Mouse (Mus musculus) liver, postnatal 0 days (tissue): ENCODE measurements around the gene Myo3b. TPM values are rescaled to one million over a fixed set of nuclear protein-coding genes. Genes with fewer than 3 reads are reported as not detected.
"Not testable (repeated sequence)": the region's sequence is repeated elsewhere in the genome, so short reads cannot be mapped to it uniquely, and the experiment has no call there.

Source experiments
- ATAC-seq: fragments of 200-750 bp; cut with Nextera tagmentation; 2 replicates; pipeline ENCODE4 v1.8.0; 2017; ENCODE audit warnings: mild to moderate bottlenecking, moderate library complexity
- DNase-seq: peaks from one replicate; pipeline ENCODE4 v3.0.0-alpha.2; 2016
- H3K27ac ChIP-seq: fragments of 300-500 bp; sonication (generic); 2 replicates; pipeline ENCODE4 v1.5.1; 2014; ENCODE audit warnings: antibody characterized with exemption, moderate library complexity, mild to moderate bottlenecking, low read depth
- H3K27me3 ChIP-seq: fragments of 300-500 bp; sonication (generic); 2 replicates; pipeline ENCODE4 v1.6.1; 2014; ENCODE audit warnings: low read length, control low read depth, mixed read lengths; ENCODE audit not compliant: insufficient read depth
- H3K36me3 ChIP-seq: fragments of 300-500 bp; sonication (generic); replicated peaks from 2 replicates; pipeline ENCODE4 v1.6.1; 2014; ENCODE audit warnings: mild to moderate bottlenecking, control low read depth, low read length, moderate library complexity, mixed read lengths; ENCODE audit not compliant: insufficient read depth
- H3K4me1 ChIP-seq: fragments of 300-500 bp; sonication (generic); 2 replicates; pipeline ENCODE4 v1.6.1; 2014; ENCODE audit warnings: antibody characterized with exemption, mild to moderate bottlenecking, control low read depth; ENCODE audit not compliant: insufficient read depth
- H3K4me2 ChIP-seq: fragments of 300-500 bp; sonication (generic); 2 replicates; pipeline ENCODE4 v1.6.1; 2014; ENCODE audit warnings: low read depth, mild to moderate bottlenecking, low read length, moderate library complexity, mixed read lengths
- H3K4me3 ChIP-seq: fragments of 300-500 bp; sonication (generic); 2 replicates; pipeline ENCODE4 v1.5.1; 2014; ENCODE audit warnings: low read depth, low read length
- H3K9ac ChIP-seq: fragments of 300-500 bp; sonication (generic); replicated peaks from 2 replicates; pipeline ENCODE4 v1.6.1; 2014; ENCODE audit warnings: mild to moderate bottlenecking, moderate library complexity
- H3K9me3 ChIP-seq: fragments of 300-500 bp; sonication (generic); 2 replicates; pipeline ENCODE4 v1.6.1; 2016; ENCODE audit warnings: mild to moderate bottlenecking, control low read depth, low read length, mixed read lengths
- CTCF ChIP-seq: sonication (generic); IDR thresholded peaks from 2 replicates; pipeline ENCODE4 v1.5.1; 2016; ENCODE audit warnings: antibody characterized with exemption, low read depth
- EP300 ChIP-seq: IDR thresholded peaks from 2 replicates; pipeline ENCODE4 v1.6.1; 2016; ENCODE audit warnings: antibody characterized with exemption, low read depth, mild to moderate bottlenecking
- WGBS: fragments of 180-500 bp; shearing (Covaris S2); extraction: QIAGEN DNeasy Blood & Tissue Kit; methylation state at CpG from one replicate; pipeline ENCODE4 v1.1.7; 2014; ENCODE audit not compliant: insufficient replicate concordance; 5-methylcytosine and 5-hydroxymethylcytosine counted together
- polyA plus RNA-seq: library from polyadenylated mRNA; unstranded; fragments of >200 nt; fragmentation: Nextera tagmentation; extraction: Ambion mirVana; gene quantifications from 2 replicates; pipeline ENCODE4 v1.2.1, GENCODE M21; 2015

Myo3b gene
- polyA plus RNA-seq, 1 experiment from 2014 or later: not detected

- DNase-seq: no peak
- no peak overlapping the region for H3K27ac ChIP-seq
- TF ChIP-seq EP300 (no peak), CTCF (no peak)
- ATAC-seq: no peak
- no peak overlapping the region for H3K9ac ChIP-seq
- no peaks in the 10 kb centered on the region for H3K27me3 ChIP-seq
- WGBS: 68% methylated on average over 8 of the region's 8 CpGs
- no peaks in the 10 kb centered on the region for H3K4me1 ChIP-seq
- H3K4me3 ChIP-seq: no peak overlapping the region
- no peaks in the 10 kb centered on the region for H3K36me3 ChIP-seq
- H3K9me3 ChIP-seq: no peaks in the 10 kb centered on the region
- H3K4me2 ChIP-seq: no peak overlapping the region
Observed at GRCm38 (mm10) chr2:70218469-70218868, 179.5 kb downstream of the Myo3b start.

GRCm38 (mm10) chr2:70226679-70227078 is 187.8 kb downstream of the Myo3b start:
- Histone ChIP-seq H3K4me3 (no peak overlapping the region), H3K9ac (no peak overlapping the region), H3K9me3 (no peaks in the 10 kb centered on the region), H3K4me2 (no peak overlapping the region), H3K27me3 (no peaks in the 10 kb centered on the region), H3K27ac (no peak overlapping the region), H3K36me3 (no peaks in the 10 kb centered on the region), H3K4me1 (no peaks in the 10 kb centered on the region)
- peak; percentile 67 for TF ChIP-seq CTCF
- no peak for TF ChIP-seq EP300
- ATAC-seq: no peak
- 10% methylated on average over 3 of the region's 3 CpGs for WGBS
- no peak for DNase-seq

- H3K4me2 ChIP-seq, DNase-seq, H3K9me3 ChIP-seq, H3K9ac ChIP-seq, H3K27me3 ChIP-seq, H3K4me1 ChIP-seq, H3K27ac ChIP-seq, ATAC-seq, H3K36me3 ChIP-seq, H3K4me3 ChIP-seq: not testable (repeated sequence)
- 41% methylated on average over 3 of the region's 4 CpGs for WGBS
Observed at GRCm38 (mm10) chr2:70234450-70234849, 195.5 kb downstream of the Myo3b start.

GRCm38 (mm10) chr2:70245981-70246380 is 207.1 kb downstream of the Myo3b start:
- H3K4me2 ChIP-seq: no peak overlapping the region
- no peak for TF ChIP-seq EP300
- no peak for TF ChIP-seq CTCF
- no peaks in the 10 kb centered on the region for H3K9me3 ChIP-seq
- H3K27ac ChIP-seq: no peak overlapping the region
- ATAC-seq: no peak
- no peaks in the 10 kb centered on the region for H3K4me1 ChIP-seq
- H3K9ac ChIP-seq: no peak overlapping the region
- H3K27me3 ChIP-seq: no peaks in the 10 kb centered on the region
- H3K4me3 ChIP-seq: no peak overlapping the region
- 64% methylated on average over 4 of the region's 4 CpGs for WGBS
- no peak for DNase-seq
- no peaks in the 10 kb centered on the region for H3K36me3 ChIP-seq

GRCm38 (mm10) chr2:70248616-70249015 is 209.7 kb downstream of the Myo3b start:
- 71% methylated on average over 7 of the region's 7 CpGs for WGBS
- H3K4me1 ChIP-seq: no peaks in the 10 kb centered on the region
- no peak for TF ChIP-seq EP300
- TF ChIP-seq CTCF: no peak
- no peak overlapping the region for H3K27ac ChIP-seq
- H3K27me3 ChIP-seq: no peaks in the 10 kb centered on the region
- no peaks in the 10 kb centered on the region for H3K9me3 ChIP-seq
- ATAC-seq (no peak), DNase-seq (no peak)
- no peak overlapping the region for H3K4me3 ChIP-seq
- H3K9ac ChIP-seq: no peak overlapping the region
- H3K4me2 ChIP-seq: no peak overlapping the region
- no peaks in the 10 kb centered on the region for H3K36me3 ChIP-seq

GRCm38 (mm10) chr2:70249872-70250271 is 210.9 kb downstream of the Myo3b start:
- Histone ChIP-seq H3K36me3 (no peaks in the 10 kb centered on the region), H3K4me2 (no peak overlapping the region), H3K4me1 (no peaks in the 10 kb centered on the region), H3K27me3 (no peaks in the 10 kb centered on the region), H3K9me3 (no peaks in the 10 kb centered on the region), H3K27ac (no peak overlapping the region), H3K4me3 (no peak overlapping the region), H3K9ac (no peak overlapping the region)
- DNase-seq (no peak), ATAC-seq (no peak)
- TF ChIP-seq CTCF (0 out of 2 replicates have a peak, but pooled peaks have one; percentile 8), EP300 (no peak)
- 55% methylated on average over 4 of the region's 4 CpGs for WGBS

- ATAC-seq: no peak
- TF ChIP-seq EP300: no peak
- no peak for TF ChIP-seq CTCF
- no peaks in the 10 kb centered on the region for H3K4me1 ChIP-seq
- H3K4me2 ChIP-seq: no peak overlapping the region
- WGBS: 78% methylated on average over 10 of the region's 10 CpGs
- no peak overlapping the region for H3K4me3 ChIP-seq
- H3K9ac ChIP-seq: no peak overlapping the region
- H3K9me3 ChIP-seq: no peaks in the 10 kb centered on the region
- DNase-seq: no peak
- H3K27me3 ChIP-seq: no peaks in the 10 kb centered on the region
- no peak overlapping the region for H3K27ac ChIP-seq
- H3K36me3 ChIP-seq: no peaks in the 10 kb centered on the region
Observed at GRCm38 (mm10) chr2:70251256-70251655, 212.3 kb downstream of the Myo3b start.
